Mouse (Mus musculus) midbrain, embryonic 11.5 days (tissue): ENCODE results near the gene Camkmt. TPM values are rescaled to one million over a fixed set of nuclear protein-coding genes. Genes with fewer than 3 reads are reported as not detected.

Source experiments
- ATAC-seq: fragments of 200-750 bp; cut with Nextera tagmentation; 2 replicates; pipeline ENCODE4 v1.8.0; 2017; ENCODE audit warnings: moderate TSS enrichment, moderate library complexity; ENCODE audit not compliant: low FRiP score
- DNase-seq: peaks from one replicate; pipeline ENCODE4 v3.0.0; 2015; ENCODE audit warnings: low spot score; ENCODE audit errors: missing footprints
- H3K27ac ChIP-seq: fragments of 300-500 bp; sonication (generic); 2 replicates; pipeline ENCODE4 v1.5.1; 2014; ENCODE audit warnings: low read depth, low read length
- H3K27me3 ChIP-seq: fragments of 300-500 bp; sonication (generic); 2 replicates; pipeline ENCODE4 v1.6.1; 2014; ENCODE audit warnings: mild to moderate bottlenecking, low read length, moderate library complexity, mixed read lengths; ENCODE audit not compliant: control insufficient read depth, insufficient read depth
- H3K36me3 ChIP-seq: fragments of 300-500 bp; sonication (generic); 2 replicates; pipeline ENCODE4 v1.6.1; 2014; ENCODE audit warnings: mild to moderate bottlenecking, low read length, moderate library complexity, mixed read lengths; ENCODE audit not compliant: control insufficient read depth, insufficient read depth
- H3K4me1 ChIP-seq: fragments of 300-500 bp; sonication (generic); 2 replicates; pipeline ENCODE4 v1.6.1; 2014; ENCODE audit warnings: low read length; ENCODE audit not compliant: control insufficient read depth, insufficient read depth
- H3K4me2 ChIP-seq: fragments of 300-500 bp; sonication (generic); 2 replicates; pipeline ENCODE4 v1.6.1; 2014; ENCODE audit warnings: mild to moderate bottlenecking, moderate library complexity
- H3K4me3 ChIP-seq: fragments of 300-500 bp; sonication (generic); 2 replicates; pipeline ENCODE4 v1.5.1; 2014; ENCODE audit warnings: low read depth, low read length
- H3K9ac ChIP-seq: fragments of 300-500 bp; sonication (generic); 2 replicates; pipeline ENCODE4 v1.6.1; 2014; ENCODE audit warnings: low read length
- H3K9me3 ChIP-seq: fragments of 300-500 bp; sonication (generic); 2 replicates; pipeline ENCODE4 v1.6.1; 2016; ENCODE audit warnings: low read length; ENCODE audit not compliant: control insufficient read depth
- WGBS: fragments of 180-500 bp; shearing (Covaris S2); extraction: QIAGEN DNeasy Blood & Tissue Kit; methylation state at CpG from one replicate; pipeline ENCODE4 v1.1.7; 2014; 5-methylcytosine and 5-hydroxymethylcytosine counted together
- polyA plus RNA-seq: library from polyadenylated mRNA; unstranded; fragments of >200 nt; fragmentation: Nextera tagmentation; extraction: Ambion mirVana; gene quantifications from 2 replicates; pipeline ENCODE4 v1.2.1, GENCODE M21; 2014

The Camkmt gene
- polyA plus RNA-seq, 1 experiment from 2014 or later, result 14.9 TPM

- DNase-seq, result peak; percentile 47
- Histone ChIP-seq H3K9me3 (no peaks in the 10 kb centered on the region), H3K4me1 (peaks cover 4% of the 10 kb centered on the region), H3K9ac (no peak overlapping the region), H3K4me3 (no peak overlapping the region), H3K27ac (no peak overlapping the region), H3K36me3 (no peaks in the 10 kb centered on the region), H3K27me3 (peaks cover 4% of the 10 kb centered on the region; the same call in 1 of the 2 replicates), H3K4me2 (no peak overlapping the region)
- WGBS, result 81% methylated on average over 8 of the region's 8 CpGs
- ATAC-seq, result no peak
These were observed 278.4 kb downstream of the Camkmt start for GRCm38 (mm10) chr17:85368776-85369175.

GRCm38 (mm10) chr17:85372076-85372475 is 281.7 kb downstream of the Camkmt start:
- H3K36me3 ChIP-seq, result no peaks in the 10 kb centered on the region
- DNase-seq (peak; percentile 79), ATAC-seq (no peak)
- WGBS, result 88% methylated on average over 13 of the region's 13 CpGs
- no peak overlapping the region for H3K9ac ChIP-seq
- no peaks in the 10 kb centered on the region; the same call in 1 of the 2 replicates for H3K4me1 ChIP-seq
- H3K27ac ChIP-seq, result no peak overlapping the region
- no peak overlapping the region for H3K4me2 ChIP-seq
- peaks cover 4% of the 10 kb centered on the region; the same call in 1 of the 2 replicates for H3K27me3 ChIP-seq
- H3K4me3 ChIP-seq, result no peak overlapping the region
- no peaks in the 10 kb centered on the region for H3K9me3 ChIP-seq

GRCm38 (mm10) chr17:85372523-85372922 is 282.2 kb downstream of the Camkmt start:
- WGBS, result 88% methylated on average over 7 of the region's 7 CpGs
- no peak for ATAC-seq
- H3K4me3 ChIP-seq, result no peak overlapping the region
- peak; percentile 49 for DNase-seq
- H3K9me3 ChIP-seq, result no peaks in the 10 kb centered on the region
- H3K4me1 ChIP-seq, result no peaks in the 10 kb centered on the region; the same call in 1 of the 2 replicates
- H3K27ac ChIP-seq, result no peak overlapping the region
- no peak overlapping the region for H3K4me2 ChIP-seq
- peaks cover 4% of the 10 kb centered on the region; the same call in 1 of the 2 replicates for H3K27me3 ChIP-seq
- no peak overlapping the region for H3K9ac ChIP-seq
- H3K36me3 ChIP-seq, result no peaks in the 10 kb centered on the region

- Histone ChIP-seq H3K27me3 (peaks cover 4% of the 10 kb centered on the region; the same call in 1 of the 2 replicates), H3K9me3 (no peaks in the 10 kb centered on the region), H3K4me2 (no peak overlapping the region), H3K4me1 (no peaks in the 10 kb centered on the region; the same call in 1 of the 2 replicates), H3K36me3 (no peaks in the 10 kb centered on the region), H3K9ac (no peak overlapping the region), H3K27ac (no peak overlapping the region), H3K4me3 (no peak overlapping the region)
- 73% methylated on average over 19 of the region's 19 CpGs for WGBS
- DNase-seq (peak; percentile 75), ATAC-seq (no peak)
These were observed 283.9 kb downstream of the Camkmt start for GRCm38 (mm10) chr17:85374100-85374833.

GRCm38 (mm10) chr17:85374834-85375176 is 284.5 kb downstream of the Camkmt start:
- Histone ChIP-seq H3K36me3 (no peaks in the 10 kb centered on the region), H3K27me3 (peaks cover 4% of the 10 kb centered on the region; the same call in 1 of the 2 replicates), H3K4me3 (no peak overlapping the region), H3K9ac (no peak overlapping the region), H3K4me1 (no peaks in the 10 kb centered on the region; the same call in 1 of the 2 replicates), H3K27ac (no peak overlapping the region), H3K9me3 (no peaks in the 10 kb centered on the region), H3K4me2 (no peak overlapping the region)
- ATAC-seq (no peak), DNase-seq (peak; percentile 83)
- 57% methylated on average over 8 of the region's 8 CpGs for WGBS

- DNase-seq (peak; percentile 56), ATAC-seq (no peak)
- Histone ChIP-seq H3K4me2 (no peak overlapping the region), H3K9me3 (no peaks in the 10 kb centered on the region), H3K27me3 (peaks cover 4% of the 10 kb centered on the region; the same call in 1 of the 2 replicates), H3K36me3 (no peaks in the 10 kb centered on the region), H3K4me1 (no peaks in the 10 kb centered on the region; the same call in 1 of the 2 replicates), H3K4me3 (no peak overlapping the region), H3K9ac (no peak overlapping the region), H3K27ac (no peak overlapping the region)
- 65% methylated on average over 10 of the region's 10 CpGs for WGBS
These were observed 285.2 kb downstream of the Camkmt start for GRCm38 (mm10) chr17:85375523-85375922.

- Histone ChIP-seq H3K4me3 (no peak overlapping the region), H3K4me2 (no peak overlapping the region), H3K27me3 (peaks cover under 1% of the 10 kb centered on the region; the same call in 1 of the 2 replicates), H3K9me3 (no peaks in the 10 kb centered on the region), H3K27ac (no peak overlapping the region), H3K4me1 (no peaks in the 10 kb centered on the region; the same call in 1 of the 2 replicates), H3K9ac (no peak overlapping the region), H3K36me3 (no peaks in the 10 kb centered on the region)
- no peak for ATAC-seq
- DNase-seq, result peak; percentile 47
- 86% methylated on average over 8 of the region's 8 CpGs for WGBS
These were observed 287.1 kb downstream of the Camkmt start for GRCm38 (mm10) chr17:85377496-85377895.

GRCm38 (mm10) chr17:85379101-85379500 is 288.7 kb downstream of the Camkmt start:
- no peak for ATAC-seq
- Histone ChIP-seq H3K4me1 (no peaks in the 10 kb centered on the region; the same call in 1 of the 2 replicates), H3K9me3 (no peaks in the 10 kb centered on the region), H3K4me3 (no peak overlapping the region), H3K27ac (no peak overlapping the region), H3K4me2 (no peak overlapping the region), H3K9ac (no peak overlapping the region), H3K36me3 (no peaks in the 10 kb centered on the region), H3K27me3 (no peaks in the 10 kb centered on the region)
- peak; percentile 51 for DNase-seq
- 91% methylated on average over 7 of the region's 7 CpGs for WGBS

- H3K9ac ChIP-seq, result no peak overlapping the region
- 83% methylated on average over 8 of the region's 8 CpGs for WGBS
- no peak overlapping the region for H3K4me3 ChIP-seq
- DNase-seq (no peak), ATAC-seq (no peak)
- no peak overlapping the region for H3K27ac ChIP-seq
- H3K36me3 ChIP-seq, result no peaks in the 10 kb centered on the region
- H3K27me3 ChIP-seq, result no peaks in the 10 kb centered on the region
- H3K9me3 ChIP-seq, result no peaks in the 10 kb centered on the region
- H3K4me1 ChIP-seq, result no peaks in the 10 kb centered on the region
- no peak overlapping the region for H3K4me2 ChIP-seq
These were observed 291.3 kb downstream of the Camkmt start for GRCm38 (mm10) chr17:85381578-85382223.
